ENCODE assay signal across 22 mouse cellular contexts in genomic region chr13:103862041-103862440, GRCm38 (mm10). TPM values are rescaled to one million over a fixed set of nuclear protein-coding genes. Genes with fewer than 3 reads are reported as not detected.
A peak's percentile ranks its signal among the peaks of the same experiment; 100 is the strongest.
DNase-seq lines count a peak whose midpoint lies in the region; ATAC-seq and TF ChIP-seq lines count a peak whose summit lies in the region.
"Had no signal": no experiment of that assay in that cellular context is flagged by ENCODE, and none has a peak within 500 bp of the region (broad histone marks: within the 10 kb centered on the region; RNA-seq: fewer than 3 reads in every experiment).

No protein-coding gene starts in this region.

- peaks cover 34% of the 10 kb centered on the region for H3K36me3 ChIP-seq in kidney, embryonic 14.5 days (ENCODE audit: control insufficient read depth, insufficient read depth, low read length)
- H3K36me3 ChIP-seq in liver, adult 2 months (ENCODE audit: control insufficient read depth, insufficient read depth, low read length), result peaks cover 28% of the 10 kb centered on the region
- peaks cover 17% of the 10 kb centered on the region for H3K36me3 ChIP-seq in liver, postnatal 0 days (replicated peaks; ENCODE audit: insufficient read depth, low read length)

- no peaks in the 10 kb centered on the region for H3K27me3 ChIP-seq in kidney, embryonic 14.5 days (ENCODE audit: control insufficient read depth, insufficient read depth, low read length)
- no peaks in the 10 kb centered on the region for H3K27me3 ChIP-seq in liver, adult 2 months (ENCODE audit: control insufficient read depth, insufficient read depth, low read length)
- H3K27me3 ChIP-seq in liver, postnatal 0 days (ENCODE audit: insufficient read depth, low read length), result no peaks in the 10 kb centered on the region
- H3K27me3 ChIP-seq: embryonic facial prominence, embryonic 13.5 days; forebrain, embryonic 12.5 days; heart, embryonic 13.5 days; hindbrain, embryonic 15.5 days had no signal

- no peak overlapping the region for H3K9ac ChIP-seq in kidney, embryonic 14.5 days (ENCODE audit: low read depth, low read length)
- no peak overlapping the region for H3K9ac ChIP-seq in liver, adult 2 months (ENCODE audit: low read depth, low read length)
- H3K9ac ChIP-seq in liver, postnatal 0 days (replicated peaks), result no peak overlapping the region
- H3K9ac ChIP-seq: embryonic facial prominence, embryonic 13.5 days; forebrain, embryonic 12.5 days; forebrain, postnatal 0 days; heart, embryonic 13.5 days; hindbrain, embryonic 15.5 days had no signal

- H3K9me3 ChIP-seq in kidney, embryonic 14.5 days (ENCODE audit: control insufficient read depth, low read length), result no peaks in the 10 kb centered on the region
- no peaks in the 10 kb centered on the region for H3K9me3 ChIP-seq in liver, postnatal 0 days (ENCODE audit: low read length)
- H3K9me3 ChIP-seq: embryonic facial prominence, embryonic 13.5 days; forebrain, embryonic 12.5 days; G1E; heart, embryonic 13.5 days; hindbrain, embryonic 15.5 days had no signal

- no peak overlapping the region for H3K4me2 ChIP-seq in kidney, embryonic 14.5 days (replicated peaks; ENCODE audit: low read depth, low read length)
- no peak overlapping the region for H3K4me2 ChIP-seq in liver, postnatal 0 days (ENCODE audit: low read depth, low read length)
- H3K4me2 ChIP-seq: embryonic facial prominence, embryonic 13.5 days; forebrain, embryonic 12.5 days; heart, embryonic 13.5 days; hindbrain, embryonic 15.5 days had no signal

- DNase-seq in kidney, adult 11 months, result peak; percentile 42
- peak; percentile 84 for DNase-seq in liver, adult 2 months (ENCODE audit: extremely low read depth, low read depth, low spot score)
- DNase-seq in liver, postnatal 0 days, result no peak
- DNase-seq in kidney, postnatal 36 days, result peak; percentile 34 to 65
- no peak for DNase-seq in heart, adult 8-10 months (ENCODE audit: low spot score)
- no peak for DNase-seq in cerebellum, adult 9-10 months
- DNase-seq: adrenal gland, postnatal 14 days; B cell, adult 2 months; cerebellum, adult 11-12 months; cerebellum, adult 9-11 months; cerebellum, postnatal 36 days; forebrain, postnatal 0 days; gastrocnemius, postnatal 25 days; heart, postnatal 36 days had no signal

- 69% methylated on average over 4 of the region's 4 CpGs for WGBS in kidney, embryonic 14.5 days
- 30% methylated on average over 4 of the region's 4 CpGs for WGBS in liver, adult 2 months
- 65% methylated on average over 4 of the region's 4 CpGs for WGBS in liver, postnatal 0 days (ENCODE audit: insufficient replicate concordance)

- no peaks in the 10 kb centered on the region; the same call in 1 of the 2 replicates for H3K79me2 ChIP-seq in liver, adult 2 months (ENCODE audit: control insufficient read depth, insufficient read depth, low read length)

- no peak for TF ChIP-seq EP300 in liver, postnatal 0 days (IDR thresholded peaks at IDR 0.05; ENCODE audit: low read depth)

- H3K27ac ChIP-seq in kidney, embryonic 14.5 days (ENCODE audit: low read depth, low read length), result no peak overlapping the region
- H3K27ac ChIP-seq in liver, adult 2 months (replicated peaks; ENCODE audit: insufficient read depth, low read depth, low read length), result no peak overlapping the region
- H3K27ac ChIP-seq in liver, postnatal 0 days (ENCODE audit: low read depth), result no peak overlapping the region
- H3K27ac ChIP-seq: embryonic facial prominence, embryonic 13.5 days; forebrain, embryonic 12.5 days; heart, embryonic 13.5 days; hindbrain, embryonic 15.5 days had no signal

- no peak for ATAC-seq in kidney, embryonic 14.5 days (ENCODE audit: low FRiP score, low TSS enrichment)
- ATAC-seq in liver, postnatal 0 days, result no peak
- ATAC-seq: activated CD4-positive, CD25-positive, alpha-beta regulatory T cell, adult 4 months; CD4-positive, CD25-positive, alpha-beta regulatory T cell, adult 4 months; forebrain, postnatal 0 days had no signal

- no peak for TF ChIP-seq CTCF in liver, adult 2 months (IDR thresholded peaks at IDR 0.05; ENCODE audit: low read depth, low read length)
- TF ChIP-seq CTCF in liver, postnatal 0 days (IDR thresholded peaks at IDR 0.05; ENCODE audit: low read depth), result no peak

- H3K4me3 ChIP-seq in kidney, embryonic 14.5 days (ENCODE audit: low read length), result no peak overlapping the region
- no peak overlapping the region for H3K4me3 ChIP-seq in liver, adult 2 months (ENCODE audit: insufficient read depth, low read depth, low read length)
- H3K4me3 ChIP-seq in liver, postnatal 0 days (ENCODE audit: low read depth, low read length), result no peak overlapping the region
- H3K4me3 ChIP-seq: embryonic facial prominence, embryonic 13.5 days; forebrain, embryonic 12.5 days; heart, embryonic 13.5 days; hindbrain, embryonic 15.5 days had no signal

- TF ChIP-seq POLR2A in liver, adult 2 months (IDR thresholded peaks at IDR 0.05; ENCODE audit: extremely low read depth, insufficient read depth, low read length), result no peak

- H3K4me1 ChIP-seq in kidney, embryonic 14.5 days (ENCODE audit: control insufficient read depth, insufficient read depth, low read length), result no peaks in the 10 kb centered on the region
- H3K4me1 ChIP-seq in liver, adult 2 months (ENCODE audit: control insufficient read depth, insufficient read depth, low read length), result peaks cover 2% of the 10 kb centered on the region; the same call in 1 of the 2 replicates
- no peaks in the 10 kb centered on the region for H3K4me1 ChIP-seq in liver, postnatal 0 days (ENCODE audit: insufficient read depth)
- H3K4me1 ChIP-seq: embryonic facial prominence, embryonic 13.5 days; forebrain, embryonic 12.5 days; heart, embryonic 13.5 days; hindbrain, embryonic 15.5 days had no signal

RNA-seq across cellular contexts. Expression of gene Erbin, which starts 58.3 kb away (rescaled TPM):
- polyA plus RNA-seq in kidney, embryonic 14.5 days (2014; fragmentation: Nextera tagmentation; extraction: Ambion mirVana), result 28.9 and 39.5 TPM in 2 replicates
- 47.7 and 57.2 TPM in 2 replicates for total RNA-seq in liver, adult 2 months (2014; rRNA removed)
- polyA plus RNA-seq in liver, adult 2 months (2012; rRNA removed), result 4.8 TPM in 2 replicates
- polyA plus RNA-seq in liver, postnatal 0 days (2015; fragmentation: Nextera tagmentation; extraction: Ambion mirVana), result 7.7 and 7.9 TPM in 2 replicates
- 10 to 100 TPM; 43.2 to 48.3 (median 45.9) TPM for total RNA-seq in heart, adult 8-10 months (2022)

Comparison
In these comparisons a context has a peak if more than half of its experiments do, and no peak if none do; other contexts are left out.
1. DNase-seq: peak in kidney, adult 11 months (single experiment), liver, adult 2 months (single experiment) and kidney, postnatal 36 days (2 of 2); none in liver, postnatal 0 days (single experiment), heart, adult 8-10 months (single experiment) and cerebellum, adult 9-10 months (single experiment).